Mouse (Mus musculus) MEL (cell line): Measurements from ENCODE around the gene Cdk17.

Experiments used
- CTCF ChIP-seq, 3 experiments: IDR thresholded peaks in 2 of 3; conservative IDR thresholded peaks in 1 of 3; 2 replicates each; pipeline ENCODE4 v1.5.1; 2011 to 2012; ENCODE audit warnings: low read length in 3 of 3, low read depth in 2 of 3, mild to moderate bottlenecking in 2 of 3, improper control_type of control experiment in 1 of 3, inconsistent platforms in 1 of 3, mixed read lengths in 1 of 3, moderate library complexity in 1 of 3; ENCODE audit not compliant: control insufficient read depth in 1 of 3, insufficient read depth in 1 of 3, poor library complexity in 1 of 3, severe bottlenecking in 1 of 3
- HCFC1 ChIP-seq: IDR thresholded peaks from 2 replicates; pipeline ENCODE4 v1.6.1; 2012; ENCODE audit warnings: low read depth, mild to moderate bottlenecking, inconsistent platforms, low read length, improper control_type of control experiment, moderate library complexity
- RCOR1 ChIP-seq: IDR thresholded peaks from 2 replicates; pipeline ENCODE4 v1.6.1; 2012; ENCODE audit warnings: low read depth, mild to moderate bottlenecking, inconsistent platforms, low read length, improper control_type of control experiment
- TBP ChIP-seq: IDR thresholded peaks from 2 replicates; pipeline ENCODE4 v1.8.0; 2011; ENCODE audit warnings: low read depth, low read length, improper control_type of control experiment
- UBTF ChIP-seq: IDR thresholded peaks from 2 replicates; pipeline ENCODE4 v1.6.1; 2012; ENCODE audit warnings: low read depth, mild to moderate bottlenecking, inconsistent platforms, low read length, improper control_type of control experiment, moderate library complexity, borderline replicate concordance; ENCODE audit not compliant: insufficient read depth
- USF1 ChIP-seq: IDR thresholded peaks from 2 replicates; pipeline ENCODE4 v1.6.1; 2014; ENCODE audit warnings: low read depth, mild to moderate bottlenecking, inconsistent platforms, low read length, improper control_type of control experiment, moderate library complexity

DNA sequence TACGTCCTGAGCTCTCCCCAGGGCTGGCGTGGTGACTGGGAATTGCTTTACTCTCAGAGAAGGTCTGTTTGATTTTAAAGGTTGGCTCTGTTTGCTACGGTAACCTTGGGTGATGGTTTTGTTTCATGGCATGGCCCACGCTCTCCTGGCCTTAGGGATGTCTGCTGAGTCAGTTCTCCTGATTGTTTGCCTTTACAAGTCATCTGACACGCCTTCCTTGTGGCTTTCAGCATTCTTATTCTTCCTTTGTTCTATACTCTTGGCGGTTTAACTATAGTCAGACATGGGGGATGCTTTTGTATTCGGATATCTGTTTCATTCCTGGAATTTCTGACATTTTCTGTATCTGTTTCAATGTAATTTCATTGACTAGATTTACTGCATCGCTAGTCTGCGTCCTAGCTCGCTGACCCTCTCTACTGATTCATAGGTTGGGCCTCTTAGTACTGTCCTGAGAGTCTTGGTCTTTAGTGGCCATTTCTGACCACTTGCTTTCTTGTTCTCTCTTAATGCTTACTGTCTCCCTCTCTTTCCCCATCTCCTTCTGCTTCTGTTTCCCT is 27.8 kb downstream of the Cdk17 start:
- TF ChIP-seq HCFC1 (no peak), CTCF (IDR thresholded peaks at IDR 0.05 in 2 of 3, conservative IDR thresholded peaks at IDR 0.05 in 1 of 3; ENCODE audit: control insufficient read depth in 1 of 3, insufficient read depth in 1 of 3, low read depth in 2 of 3, low read length in 3 of 3, poor library complexity in 1 of 3, severe bottlenecking in 1 of 3) (no peak), USF1 (no peak), TBP (no peak), RCOR1 (no peak), UBTF (no peak)
